Mouse (Mus musculus) liver, embryonic 14.5 days (tissue): ENCODE data around the gene Fgr.

Experiments used
- CTCF ChIP-seq: IDR thresholded peaks from 2 replicates; pipeline ENCODE4 v1.5.1; 2016; ENCODE audit warnings: antibody characterized with exemption, low read depth, control low read depth
- EP300 ChIP-seq: IDR thresholded peaks from 2 replicates; pipeline ENCODE4 v1.6.1; 2016; ENCODE audit warnings: antibody characterized with exemption, low read depth

DNA sequence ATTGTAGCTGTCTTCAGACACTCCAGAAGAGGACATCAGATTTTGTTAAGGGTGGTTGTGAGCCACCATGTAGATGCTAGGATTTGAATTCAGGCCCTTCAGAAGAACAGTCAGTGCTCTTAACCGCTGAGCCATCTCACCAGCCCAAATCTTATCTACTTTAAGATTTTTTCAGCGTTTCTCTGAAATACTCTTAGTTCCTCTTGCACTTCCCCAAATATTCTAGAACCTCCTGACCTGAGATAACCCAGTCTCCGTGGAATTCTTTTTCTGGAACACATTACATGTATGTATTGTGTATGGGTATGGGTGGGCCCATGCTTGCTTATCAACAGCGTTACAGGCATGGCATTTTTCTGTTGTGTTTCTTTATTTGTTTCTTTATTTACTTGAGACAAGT, 11.3 kb upstream of the Fgr start:
- TF ChIP-seq CTCF (no peak), EP300 (no peak)
